8 mouse cellular contexts compared by ENCODE assay signal in the genomic region with DNA sequence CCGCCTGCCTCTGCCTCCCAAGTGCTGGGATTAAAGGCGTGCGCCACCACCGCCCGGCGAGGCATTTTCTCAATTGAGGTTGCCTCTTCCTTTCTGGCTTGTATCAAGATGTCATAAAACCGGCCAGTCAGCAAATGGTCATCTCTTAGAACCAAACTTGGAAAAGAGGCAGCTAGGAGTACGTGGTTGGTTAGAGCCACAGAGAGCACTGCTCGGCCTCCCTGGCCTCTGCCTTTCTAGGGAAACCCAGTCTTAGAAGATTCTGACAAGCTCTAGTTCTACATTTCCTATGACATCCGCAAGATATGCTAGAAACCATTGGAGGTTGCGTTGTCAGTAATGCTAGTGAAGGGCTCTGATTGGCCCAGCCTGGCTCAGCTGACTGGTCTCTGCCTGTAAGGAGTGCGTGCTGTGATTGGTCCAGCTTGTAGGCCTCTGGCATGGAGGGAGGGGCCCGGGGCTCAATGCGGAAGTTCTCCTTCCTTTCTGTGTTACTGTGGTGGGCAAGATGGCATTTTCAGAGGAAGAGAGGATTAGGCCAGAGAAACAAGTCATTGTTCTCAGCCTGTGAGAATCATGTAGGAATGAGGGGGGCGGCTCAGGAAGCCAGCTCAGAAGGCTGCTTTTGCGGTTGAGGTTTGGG. TPM values are rescaled to one million over a fixed set of nuclear protein-coding genes. Genes with fewer than 3 reads are reported as not detected.
A peak's percentile ranks its signal among the peaks of the same experiment; 100 is the strongest.
DNase-seq lines count a peak whose midpoint lies in the region; ATAC-seq lines count a peak whose summit lies in the region.
"Had no signal": no experiment of that assay in that cellular context is flagged by ENCODE, and none has a peak within 500 bp of the region (broad histone marks: within the 10 kb centered on the region; RNA-seq: fewer than 3 reads in every experiment).

No protein-coding gene starts in this region.

- WGBS in stomach, embryonic 15.5 days: 84% methylated on average over 16 of the region's 16 CpGs

- H3K4me2 ChIP-seq in stomach, embryonic 15.5 days: no peak overlapping the region
- H3K4me2 ChIP-seq: lung, embryonic 15.5 days had no signal

- peak; percentile 57; the same call in 1 of the 2 replicates for ATAC-seq in stomach, embryonic 15.5 days (ENCODE audit: insufficient read depth, low FRiP score, low read depth)

- H3K4me1 ChIP-seq in megakaryocyte, embryonic 14.5 days: peaks cover 93% of the 10 kb centered on the region
- H3K4me1 ChIP-seq in stomach, embryonic 15.5 days: no peaks in the 10 kb centered on the region
- H3K4me1 ChIP-seq: lung, embryonic 15.5 days had no signal

- no peaks in the 10 kb centered on the region for H3K27me3 ChIP-seq in megakaryocyte, embryonic 14.5 days (replicated peaks)
- H3K27me3 ChIP-seq in stomach, embryonic 15.5 days (replicated peaks): no peaks in the 10 kb centered on the region
- H3K27me3 ChIP-seq: lung, embryonic 15.5 days had no signal

- H3K9ac ChIP-seq in stomach, embryonic 15.5 days: no peak overlapping the region
- H3K9ac ChIP-seq: lung, embryonic 15.5 days had no signal

- no peaks in the 10 kb centered on the region for H3K9me3 ChIP-seq in megakaryocyte, embryonic 14.5 days
- H3K9me3 ChIP-seq in stomach, embryonic 15.5 days: no peaks in the 10 kb centered on the region
- H3K9me3 ChIP-seq: lung, embryonic 15.5 days had no signal

- H3K36me3 ChIP-seq in megakaryocyte, embryonic 14.5 days (replicated peaks; ENCODE audit: low read length): peaks cover 88% of the 10 kb centered on the region
- H3K36me3 ChIP-seq in stomach, embryonic 15.5 days: no peaks in the 10 kb centered on the region
- H3K36me3 ChIP-seq: lung, embryonic 15.5 days had no signal

- no peak overlapping the region for H3K27ac ChIP-seq in stomach, embryonic 15.5 days
- H3K27ac ChIP-seq: lung, embryonic 15.5 days had no signal

- DNase-seq in spleen, adult 12 weeks (ENCODE audit: low spot score): peak; percentile 47
- no peak for DNase-seq in spleen, postnatal 14 days (ENCODE audit: low spot score in 2 of 2)
- DNase-seq in c-Kit-positive CD71-positive TER-119-negative erythroid progenitor cells, embryonic 14.5 days (ENCODE audit: low read depth): peak; percentile 25
- peak; percentile 41 for DNase-seq in kidney, postnatal 14 days
- DNase-seq in adrenal gland, postnatal 10 days: no peak

- peak overlapping the region; percentile 77 for H3K4me3 ChIP-seq in megakaryocyte, embryonic 14.5 days (replicated peaks)
- H3K4me3 ChIP-seq in stomach, embryonic 15.5 days (replicated peaks): no peak overlapping the region
- H3K4me3 ChIP-seq: lung, embryonic 15.5 days had no signal

RNA-seq across cellular contexts. Expression of a gene that starts 47.3 kb away (rescaled TPM):
- polyA plus RNA-seq in megakaryocyte, embryonic 14.5 days (2012; ENCODE audit: insufficient read depth, low replicate concordance): 21.6 and 28.3 TPM in 2 replicates
- polyA plus RNA-seq in stomach, embryonic 15.5 days (2015; fragmentation: Nextera tagmentation; extraction: Ambion mirVana): 3.8 TPM in 2 replicates
- 10 to 100 TPM; 11.9 to 15.1 TPM for total RNA-seq in adrenal gland, postnatal 10 days (2021)

RNA-seq across cellular contexts. Expression of a gene that starts 48.5 kb away (rescaled TPM):
- 0.38 TPM in 1 of 2 replicates, not detected in the other for polyA plus RNA-seq in megakaryocyte, embryonic 14.5 days (2012; ENCODE audit: insufficient read depth, low replicate concordance)
- 0.53 and 1.1 TPM in 2 replicates for polyA plus RNA-seq in stomach, embryonic 15.5 days (2015; fragmentation: Nextera tagmentation; extraction: Ambion mirVana)
- total RNA-seq in adrenal gland, postnatal 10 days (2021): 1 to 10 TPM in 1 of 2 experiments, under 1 TPM in 1; 0.93 to 1.2 TPM

Comparison
In these comparisons a context has a peak if more than half of its experiments do, and no peak if none do; other contexts are left out.
1. DNase-seq: peak in spleen, adult 12 weeks (single experiment), c-Kit-positive CD71-positive TER-119-negative erythroid progenitor cells, embryonic 14.5 days (single experiment) and kidney, postnatal 14 days (single experiment); none in spleen, postnatal 14 days (0 of 2) and adrenal gland, postnatal 10 days (single experiment).